Mouse (Mus musculus) cerebellum, adult 8-10 months (tissue): ENCODE results near the gene Elovl6.

Source experiments
- DNase-seq: peaks from one replicate; pipeline ENCODE4 v3.0.0; 2022

Gene Elovl6

DNA sequence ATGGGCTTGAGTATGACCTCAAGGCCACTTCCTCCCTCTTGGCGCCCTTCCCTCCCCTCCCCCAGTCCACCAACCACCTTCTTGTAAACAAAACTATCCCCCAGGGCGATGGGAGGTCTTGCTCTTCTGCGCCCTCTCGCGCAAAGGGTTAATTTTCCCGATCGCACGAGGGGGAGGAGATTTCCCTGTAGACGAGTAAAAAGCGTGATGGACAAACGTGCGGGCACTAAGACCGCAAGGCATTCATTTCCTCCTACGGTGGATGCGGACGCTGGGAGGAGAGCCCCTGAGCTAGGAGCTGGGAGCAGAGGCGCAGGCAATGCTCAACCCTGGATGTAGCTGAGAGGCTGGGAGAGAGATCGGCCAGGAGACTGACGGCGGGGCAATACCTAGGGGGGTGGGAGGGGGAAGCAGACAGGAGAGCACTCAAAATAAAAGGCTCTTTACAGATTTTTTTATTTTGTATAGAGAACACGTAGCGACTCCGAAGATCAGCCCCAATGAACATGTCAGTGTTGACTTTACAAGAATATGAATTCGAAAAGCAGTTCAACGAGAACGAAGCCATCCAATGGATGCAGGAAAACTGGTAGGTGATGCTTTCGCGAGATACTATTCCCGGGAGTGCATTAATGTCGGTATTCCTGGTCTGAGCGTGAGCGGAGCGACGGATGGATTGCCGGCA, at the start of gene Elovl6:
Elovl6 (plus strand) TSS at position 176 of the 685 bp plus-strand sequence.
- DNase-seq = peak; percentile 82

- no peak for DNase-seq
These were observed 43.4 kb upstream of the Elovl6 start for GRCm38 (mm10) chr3:129488774-129489173.

- DNase-seq = no peak
These were observed 38.0 kb upstream of the Elovl6 start for GRCm38 (mm10) chr3:129494123-129494522.

- no peak for DNase-seq
These were observed 37.4 kb upstream of the Elovl6 start for GRCm38 (mm10) chr3:129494731-129495130.

- DNase-seq = no peak
These were observed 28.4 kb upstream of the Elovl6 start for GRCm38 (mm10) chr3:129503781-129504180.

- DNase-seq = no peak
These were observed 27.2 kb upstream of the Elovl6 start for GRCm38 (mm10) chr3:129504928-129505327.

- DNase-seq = no peak
These were observed 24.4 kb upstream of the Elovl6 start for GRCm38 (mm10) chr3:129507736-129508135.

GRCm38 (mm10) chr3:129508571-129508970, 23.6 kb upstream of the Elovl6 start:
- no peak for DNase-seq

DNA sequence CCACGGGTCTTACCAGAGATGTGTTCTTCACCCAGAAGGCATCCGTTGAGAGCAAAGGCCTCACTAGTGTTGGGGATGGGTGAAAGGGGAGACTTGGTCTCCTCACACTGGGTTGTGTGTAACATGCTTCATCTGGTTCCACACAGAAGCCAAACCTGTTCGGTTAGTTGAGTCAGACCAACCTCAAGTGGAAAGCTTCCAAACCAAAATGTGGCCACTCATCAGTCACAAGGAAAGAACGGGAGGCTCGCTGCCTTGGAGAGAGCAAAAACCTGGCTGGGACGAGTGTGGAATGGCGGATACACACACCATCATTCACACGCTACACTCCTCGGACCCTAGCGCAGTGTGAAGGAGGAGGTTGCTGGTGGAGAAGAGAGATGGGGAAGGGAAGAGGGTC, 22.4 kb upstream of the Elovl6 start:
- no peak for DNase-seq

DNA sequence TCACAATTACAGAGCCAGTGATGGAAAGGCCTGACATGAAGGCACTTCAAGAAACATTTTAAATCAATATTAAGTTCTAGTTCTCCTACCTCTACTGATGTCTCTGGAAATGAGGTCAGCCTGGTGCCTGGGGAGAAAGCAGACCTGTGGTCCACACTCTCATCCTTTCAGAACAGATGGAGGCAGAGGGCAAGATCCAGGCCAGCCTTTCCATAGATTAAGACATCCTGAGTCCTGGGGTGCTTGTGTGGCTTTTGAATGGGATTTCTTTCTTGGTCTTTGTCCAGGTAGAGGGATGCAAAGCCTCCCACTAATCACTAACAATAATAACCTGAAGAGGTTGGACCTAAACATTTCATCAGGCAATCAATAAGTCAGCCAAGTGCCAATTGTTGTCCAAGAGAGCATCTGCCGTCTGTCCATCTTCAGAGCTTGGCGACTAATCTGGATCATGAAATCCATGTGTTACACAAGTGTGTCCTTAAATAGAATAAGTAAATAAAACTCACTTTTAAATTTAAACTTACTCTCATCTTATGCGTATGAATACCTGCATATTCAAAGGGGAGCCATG, 16.2 kb upstream of the Elovl6 start:
- DNase-seq = no peak

GRCm38 (mm10) chr3:129520499-129520898, 11.7 kb upstream of the Elovl6 start:
- DNase-seq = no peak

DNA sequence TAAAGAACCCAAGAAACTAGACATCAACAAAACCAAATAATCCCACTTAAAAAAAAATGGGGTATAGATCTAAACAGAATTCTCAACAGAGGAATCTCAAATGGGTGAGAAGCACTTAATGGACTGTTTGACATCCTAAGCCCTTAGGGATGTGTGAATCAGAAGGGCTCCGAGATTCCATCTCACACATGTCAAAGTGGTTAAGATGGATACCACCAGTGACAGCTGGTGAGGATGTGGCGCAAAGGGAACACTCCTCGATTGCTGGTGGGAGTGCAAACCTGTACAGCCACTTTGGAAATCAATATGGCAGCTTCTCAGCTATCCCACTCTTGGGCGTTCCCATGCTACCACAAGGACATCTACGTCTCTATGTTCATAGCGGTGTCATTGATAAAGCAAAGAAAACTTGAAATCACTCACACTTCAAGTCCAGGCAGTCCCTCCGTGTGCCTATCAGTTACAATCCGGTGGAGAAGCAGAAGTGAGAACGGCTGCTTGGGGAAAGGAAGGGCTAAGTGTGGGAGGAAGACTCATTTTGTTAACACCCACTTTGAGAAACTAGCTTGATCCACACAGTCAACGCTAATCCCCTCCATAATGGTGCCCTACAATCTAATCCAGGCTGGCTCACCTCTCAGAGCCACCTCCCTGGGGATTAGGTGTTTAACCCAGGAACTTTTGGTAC, 8.6 kb upstream of the Elovl6 start:
- no peak for DNase-seq

- DNase-seq = no peak
These were observed 5.1 kb upstream of the Elovl6 start for GRCm38 (mm10) chr3:129527046-129527445.

DNA sequence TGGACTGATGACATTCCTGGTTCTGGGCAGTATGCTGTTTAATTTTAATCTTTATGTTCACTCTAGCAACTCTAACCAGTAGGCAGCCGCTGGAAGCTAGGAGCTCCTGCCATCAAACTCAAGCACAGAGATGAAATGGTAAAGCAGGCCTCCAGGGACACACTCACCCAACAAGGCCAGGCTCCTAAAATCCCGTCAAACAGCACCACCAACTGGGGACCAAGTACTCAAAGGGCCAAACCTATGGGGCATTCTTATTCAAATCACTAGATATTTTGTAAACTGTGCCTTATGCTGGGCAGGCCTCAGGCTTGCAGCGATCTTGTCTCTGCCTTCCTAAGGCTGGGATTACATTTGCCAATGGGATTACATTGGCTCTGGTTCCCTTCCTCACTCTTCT, 2.8 kb upstream of the Elovl6 start:
- no peak for DNase-seq

GRCm38 (mm10) chr3:129530461-129530860, 1.7 kb upstream of the Elovl6 start:
- DNase-seq = no peak

- peak; percentile 52 for DNase-seq
These were observed 949 bp downstream of the Elovl6 start for GRCm38 (mm10) chr3:129532865-129533742.

DNA sequence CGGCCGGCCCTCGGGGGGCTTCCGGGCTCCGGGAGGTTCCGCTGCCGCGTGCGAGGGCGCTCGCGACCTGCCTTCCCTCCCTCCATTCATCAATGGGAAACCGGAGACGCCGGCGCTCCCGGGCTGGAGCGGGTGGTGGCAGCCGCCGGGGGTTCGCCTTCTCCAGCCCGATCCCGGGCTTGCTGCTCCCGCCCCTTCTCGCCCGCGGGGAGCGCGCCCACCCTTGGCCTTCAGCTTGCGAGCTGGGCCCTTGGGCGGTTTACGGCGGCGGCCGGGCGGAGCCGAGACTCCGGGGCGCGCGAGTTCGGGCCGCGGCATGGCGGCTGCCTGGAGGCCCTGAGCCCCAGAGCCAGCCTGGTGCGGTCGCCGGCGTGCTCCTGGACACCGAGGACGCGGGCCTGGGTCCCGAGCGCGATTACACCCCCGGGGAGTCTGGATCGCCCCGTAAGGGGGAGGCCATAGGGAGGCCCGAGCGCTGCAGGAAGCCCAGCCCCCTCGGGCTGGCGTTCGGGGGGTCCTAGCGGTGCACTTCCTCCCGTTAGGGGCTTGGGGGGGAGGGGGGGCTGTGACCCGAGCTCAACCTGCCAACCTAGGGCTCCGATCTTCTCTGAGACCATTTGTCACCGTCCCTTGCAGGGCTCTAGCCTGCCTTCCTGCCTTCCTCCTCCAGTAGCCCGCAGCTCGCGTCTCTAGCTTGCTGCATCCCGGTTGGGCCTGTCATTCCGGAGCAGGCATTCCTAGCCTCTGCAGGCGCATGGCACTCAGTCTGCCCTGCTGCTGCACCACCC, 1.8 kb downstream of the Elovl6 start:
- DNase-seq = peak; percentile 71

DNA sequence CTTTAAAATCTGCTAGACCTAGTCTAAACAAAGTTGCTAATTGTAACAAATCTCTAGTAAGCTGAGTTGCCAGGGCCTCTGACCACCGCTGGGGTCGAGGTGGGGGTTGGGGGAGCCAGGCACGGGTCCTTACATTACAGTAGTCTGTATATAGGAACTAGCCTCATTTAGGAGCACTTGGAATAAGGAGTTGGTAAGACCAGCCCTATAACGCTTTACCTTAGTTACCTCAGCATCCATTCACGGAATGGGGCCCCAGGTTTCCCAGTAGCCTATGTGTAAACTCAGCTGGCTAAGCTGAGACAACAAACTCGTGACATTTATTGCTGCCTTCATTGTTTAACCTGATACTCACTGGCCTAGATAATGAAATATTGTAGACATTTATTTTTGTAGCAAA, 3.3 kb downstream of the Elovl6 start:
- DNase-seq = no peak

DNA sequence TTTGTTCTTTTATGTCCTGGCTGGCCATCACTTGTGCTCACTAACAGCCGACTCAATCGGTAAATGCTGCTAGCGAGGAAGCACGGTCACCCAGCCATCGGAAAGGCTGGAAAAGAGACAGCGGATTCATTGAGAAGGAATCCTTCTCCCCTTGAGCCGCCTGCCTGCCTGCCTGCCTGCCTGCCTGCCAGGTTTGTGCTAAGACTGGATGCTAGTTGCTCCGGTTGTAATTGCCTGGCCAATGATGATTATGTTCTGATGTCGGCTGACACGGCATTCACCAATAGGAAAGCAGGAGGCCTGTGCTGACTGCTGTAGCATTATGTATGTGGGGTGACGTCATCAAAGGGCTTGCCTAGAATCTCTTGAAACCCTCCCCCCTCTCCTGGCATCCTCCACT, 4.0 kb downstream of the Elovl6 start:
- peak; percentile 88 for DNase-seq

DNA sequence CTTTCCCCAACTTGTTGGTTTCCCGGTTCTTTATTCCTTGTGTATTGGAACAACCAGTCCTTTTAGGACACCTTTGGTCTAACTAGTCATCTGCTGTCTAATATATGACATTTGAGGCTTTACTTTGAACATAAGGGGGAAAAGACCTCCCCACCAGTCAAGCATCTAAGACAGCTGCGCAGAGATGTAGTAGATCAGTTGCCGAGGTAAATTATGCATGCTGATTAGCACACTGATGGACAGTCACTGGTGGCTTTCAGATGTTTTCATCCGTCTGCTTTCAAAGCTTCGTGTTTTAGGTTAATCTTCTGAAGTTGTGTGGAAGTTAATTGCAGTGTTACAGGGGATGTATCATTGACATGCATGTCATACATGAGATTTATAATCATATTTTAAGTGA, 5.8 kb downstream of the Elovl6 start:
- no peak for DNase-seq

GRCm38 (mm10) chr3:129540882-129541281, 8.7 kb downstream of the Elovl6 start:
- DNase-seq = no peak

DNA sequence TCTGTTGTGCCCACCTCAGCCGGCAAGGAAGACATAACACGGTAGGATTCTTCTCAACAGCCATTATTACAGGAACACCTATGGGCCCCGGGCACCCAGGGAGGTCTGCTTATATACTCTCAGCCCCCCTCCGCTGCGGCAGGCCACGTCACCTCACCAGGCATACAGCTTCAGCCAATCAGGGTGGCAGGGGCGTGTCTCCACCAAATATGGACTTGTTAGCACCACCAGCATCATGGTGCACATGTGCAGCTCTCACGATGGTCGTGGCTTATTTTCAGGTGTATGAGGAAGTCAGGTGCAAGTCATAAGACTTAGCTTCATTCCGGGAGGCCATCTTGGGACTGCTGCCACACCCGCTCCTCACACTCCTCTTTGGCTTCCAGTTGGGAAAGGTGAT, 9.3 kb downstream of the Elovl6 start:
- DNase-seq = no peak
